Mouse (Mus musculus): ENCODE measurements at regions not wholly inside any gene's neighbourhood (a gene's known extent, or its start where the extent isn't known, plus 50 kb on each side); places are given as distances from the start of the nearest gene placed in this dataset.

DNA sequence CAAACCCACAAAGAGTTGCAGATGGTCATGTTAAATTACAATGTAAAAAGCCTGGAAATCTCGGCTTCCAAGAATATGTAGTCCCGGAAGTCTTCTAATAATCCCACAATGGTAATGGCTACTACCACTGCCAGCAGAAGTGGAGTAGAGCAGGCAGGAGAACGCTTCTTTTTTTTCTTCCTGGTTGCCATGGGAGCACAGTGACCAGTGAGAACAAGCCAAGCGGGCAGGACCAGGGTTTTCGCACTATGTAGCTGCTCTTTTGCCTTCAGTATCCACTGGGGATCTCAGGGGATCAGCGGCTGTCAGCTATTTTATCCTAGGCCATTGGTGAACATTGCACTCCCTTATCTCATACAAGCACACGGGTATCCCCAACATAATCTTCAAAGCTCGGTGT, 127.3 kb upstream of the Spin1 start:
- TF ChIP-seq POLR2A (IDR thresholded peaks at IDR 0.05; ENCODE audit: extremely low read depth, insufficient read depth, low read length) (no peak), CTCF (IDR thresholded peaks at IDR 0.05; ENCODE audit: extremely low read depth, insufficient read depth, low read length) (no peak)
